Mouse (Mus musculus): ENCODE data around the gene Trio.

DNA sequence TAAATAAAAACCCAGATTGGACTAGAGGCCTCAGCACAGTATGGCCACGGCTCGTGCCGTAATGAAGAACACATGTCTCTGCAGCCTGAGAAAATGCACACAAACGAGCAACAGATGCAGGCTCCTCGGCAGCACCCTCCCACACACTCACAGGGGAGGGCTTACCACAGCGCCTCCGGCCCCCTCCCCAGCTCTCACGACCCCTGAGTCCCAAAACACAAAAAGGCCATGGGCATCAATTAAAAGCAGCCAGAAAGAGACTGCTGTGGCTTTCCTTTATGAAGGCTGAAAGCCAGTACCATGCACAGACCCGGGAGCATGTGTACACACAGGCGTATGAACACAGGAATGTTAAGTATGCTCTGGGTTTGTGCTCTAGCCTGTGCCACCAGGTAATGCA, 245.8 kb downstream of the Trio start:
- TF ChIP-seq TAL1 (IDR thresholded peaks at IDR 0.05; ENCODE audit: low read length) (no peak), GATA1 (IDR thresholded peaks at IDR 0.05; ENCODE audit: low read length) (no peak)
